Mouse (Mus musculus) hindbrain, postnatal 0 days (tissue): ENCODE data around the gene Atf1. TPM values are rescaled to one million over a fixed set of nuclear protein-coding genes. Genes with fewer than 3 reads are reported as not detected.

ENCODE experiments used
- ATAC-seq: fragments of 200-750 bp; cut with Nextera tagmentation; 2 replicates; pipeline ENCODE4 v1.8.0; 2017; ENCODE audit warnings: mild to moderate bottlenecking, moderate TSS enrichment, moderate library complexity
- DNase-seq: peaks from one replicate; pipeline ENCODE4 v3.0.0-alpha.2; 2015; ENCODE audit warnings: low spot score
- H3K27ac ChIP-seq: fragments of 300-500 bp; sonication (generic); 2 replicates; pipeline ENCODE4 v1.5.1; 2014; ENCODE audit warnings: mild to moderate bottlenecking
- H3K27me3 ChIP-seq: fragments of 300-500 bp; sonication (generic); 2 replicates; pipeline ENCODE4 v1.6.1; 2014; ENCODE audit warnings: low read length, mixed read lengths; ENCODE audit not compliant: insufficient read depth
- H3K36me3 ChIP-seq: fragments of 300-500 bp; sonication (generic); 2 replicates; pipeline ENCODE4 v1.6.1; 2014; ENCODE audit warnings: low read length, mixed read lengths; ENCODE audit not compliant: insufficient read depth
- H3K4me1 ChIP-seq: fragments of 300-500 bp; sonication (generic); 2 replicates; pipeline ENCODE4 v1.6.1; 2014; ENCODE audit warnings: antibody characterized with exemption, low read length, mixed read lengths; ENCODE audit not compliant: insufficient read depth
- H3K4me2 ChIP-seq: fragments of 300-500 bp; sonication (generic); 2 replicates; pipeline ENCODE4 v1.6.1; 2014; ENCODE audit warnings: low read depth, mild to moderate bottlenecking, low read length, moderate library complexity, mixed read lengths
- H3K4me3 ChIP-seq: fragments of 300-500 bp; sonication (generic); 2 replicates; pipeline ENCODE4 v1.5.1; 2014; ENCODE audit warnings: low read length
- H3K9ac ChIP-seq: fragments of 300-500 bp; sonication (generic); replicated peaks from 2 replicates; pipeline ENCODE4 v1.6.1; 2014; ENCODE audit warnings: mild to moderate bottlenecking, low read length, moderate library complexity, mixed read lengths
- H3K9me3 ChIP-seq: fragments of 300-500 bp; sonication (generic); 2 replicates; pipeline ENCODE4 v1.6.1; 2016; ENCODE audit warnings: low read length, mixed read lengths
- CTCF ChIP-seq: IDR thresholded peaks from 2 replicates; pipeline ENCODE4 v1.5.1; 2016; ENCODE audit warnings: antibody characterized with exemption, control low read depth, low read depth
- WGBS: fragments of 180-500 bp; shearing (Covaris S2); extraction: QIAGEN DNeasy Blood & Tissue Kit; methylation state at CpG from one replicate; pipeline ENCODE4 v1.1.7; 2014; 5-methylcytosine and 5-hydroxymethylcytosine counted together
- polyA plus RNA-seq: library from polyadenylated mRNA; unstranded; fragments of >200 nt; fragmentation: Nextera tagmentation; extraction: Ambion mirVana; gene quantifications from 2 replicates; pipeline ENCODE4 v1.2.1, GENCODE M21; 2015
- total RNA-seq: library from RNA; depleted of rRNA; stranded (reverse); fragments of >200 nt; gene quantifications from 2 replicates; pipeline ENCODE4 v1.2.3, GENCODE M21; 2014

The Atf1 gene
- total and polyA plus RNA-seq, 2 experiments from 2014 or later = 5.9 to 11.7 TPM

DNA sequence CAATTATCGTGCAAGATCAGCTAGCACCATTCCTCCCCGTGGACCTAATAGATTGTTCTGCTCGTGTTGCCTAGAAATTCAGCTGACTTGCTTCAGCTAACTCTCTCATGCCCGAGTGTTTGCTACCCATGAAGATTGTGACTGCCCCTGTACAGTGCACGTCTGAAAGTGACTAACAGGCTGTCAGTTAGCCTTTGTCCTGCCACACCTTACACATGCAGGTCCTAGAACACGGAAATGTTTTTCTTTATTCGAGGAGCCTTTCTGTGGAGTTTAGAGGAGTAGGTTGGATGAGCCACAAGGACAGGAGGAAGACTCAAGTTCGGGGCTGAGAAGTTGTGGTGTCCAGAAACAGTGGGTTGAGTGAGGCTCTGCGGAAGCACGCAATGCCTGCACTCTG lies 44.1 kb upstream of the Atf1 start:
- no peak for DNase-seq
- Histone ChIP-seq H3K4me2 (no peak overlapping the region), H3K27ac (no peak overlapping the region), H3K4me1 (no peaks in the 10 kb centered on the region; the same call in 1 of the 2 replicates), H3K4me3 (no peak overlapping the region), H3K9ac (no peak overlapping the region), H3K9me3 (no peaks in the 10 kb centered on the region), H3K27me3 (no peaks in the 10 kb centered on the region), H3K36me3 (peaks cover 56% of the 10 kb centered on the region)
- WGBS = 89% methylated on average over 10 of the region's 10 CpGs
- no peak for ATAC-seq
- TF ChIP-seq CTCF = no peak

GRCm38 (mm10) chr15:100184821-100185496 lies 42.7 kb upstream of the Atf1 start:
- peak; percentile 60 for TF ChIP-seq CTCF
- H3K27me3 ChIP-seq = no peaks in the 10 kb centered on the region
- WGBS = 84% methylated on average over 5 of the region's 5 CpGs
- DNase-seq = peak; percentile 39
- H3K4me3 ChIP-seq = no peak overlapping the region
- no peak for ATAC-seq
- no peak overlapping the region for H3K27ac ChIP-seq
- H3K9ac ChIP-seq = no peak overlapping the region
- H3K4me2 ChIP-seq = no peak overlapping the region
- peaks cover 60% of the 10 kb centered on the region for H3K36me3 ChIP-seq
- H3K4me1 ChIP-seq = no peaks in the 10 kb centered on the region
- no peaks in the 10 kb centered on the region for H3K9me3 ChIP-seq

DNA sequence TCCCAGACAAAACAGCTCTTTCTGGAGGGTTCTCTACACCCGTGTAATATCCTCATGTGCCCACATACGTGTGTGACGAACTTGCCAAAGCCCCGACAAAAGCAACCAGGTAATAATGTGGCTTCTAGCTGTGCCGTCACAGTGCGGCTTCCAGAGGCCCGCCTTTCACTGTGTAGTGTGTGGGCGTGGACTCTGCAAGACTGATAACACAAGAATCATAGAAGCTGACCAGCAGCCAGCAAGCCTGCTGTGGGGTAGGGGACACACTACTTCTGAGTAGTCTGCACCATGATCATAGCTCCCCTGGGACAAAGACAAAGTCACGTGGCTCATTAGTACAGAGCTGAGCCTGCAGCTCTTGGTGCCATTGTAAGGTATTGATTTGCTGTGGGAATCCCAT lies 41.4 kb upstream of the Atf1 start:
- WGBS = 88% methylated on average over 9 of the region's 9 CpGs
- Histone ChIP-seq H3K4me1 (no peaks in the 10 kb centered on the region), H3K4me3 (no peak overlapping the region), H3K4me2 (no peak overlapping the region), H3K27ac (no peak overlapping the region), H3K27me3 (no peaks in the 10 kb centered on the region), H3K9ac (no peak overlapping the region), H3K36me3 (peaks cover 66% of the 10 kb centered on the region), H3K9me3 (no peaks in the 10 kb centered on the region)
- no peak for DNase-seq
- no peak for ATAC-seq
- no peak for TF ChIP-seq CTCF

DNA sequence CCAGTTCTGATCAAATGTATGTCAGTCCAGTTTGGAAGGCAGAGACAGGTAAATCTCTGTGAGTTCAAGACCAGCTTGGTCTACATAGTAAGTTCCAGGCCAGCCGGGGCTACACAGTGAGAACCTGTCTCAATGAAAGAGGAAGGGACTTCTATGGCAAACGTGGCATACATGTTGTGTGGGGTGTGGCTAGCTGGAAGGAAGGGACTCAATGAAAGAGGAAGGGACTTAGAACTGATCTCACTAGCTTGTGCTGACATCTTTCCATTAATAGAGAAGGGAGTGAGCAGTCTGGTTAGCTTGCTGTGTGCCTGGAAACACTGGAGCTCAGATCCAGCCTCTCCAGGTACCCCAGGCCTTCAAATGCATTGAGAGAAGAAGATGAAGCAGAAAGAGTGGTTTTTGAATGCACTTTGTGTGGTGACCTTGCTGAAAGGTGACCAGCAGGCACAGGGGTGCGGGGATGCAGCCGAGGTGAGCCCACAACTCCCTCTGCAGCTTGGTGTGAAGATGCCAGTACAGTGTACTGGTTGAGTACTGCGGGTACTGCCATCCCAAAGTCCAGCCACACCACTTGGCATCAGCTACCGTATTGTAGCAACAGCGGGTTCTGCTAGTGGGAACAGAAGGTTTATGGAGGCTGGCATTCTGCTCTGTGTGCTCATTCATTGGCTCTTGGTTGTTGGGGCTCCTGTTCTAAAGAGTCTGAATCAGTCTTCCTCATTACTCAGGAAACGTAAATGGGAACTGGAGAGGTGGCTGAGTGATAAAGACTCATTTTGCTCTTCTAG lies 40.5 kb upstream of the Atf1 start:
- DNase-seq (no peak), ATAC-seq (no peak)
- H3K27ac ChIP-seq = no peak overlapping the region
- no peak overlapping the region for H3K9ac ChIP-seq
- no peak overlapping the region for H3K4me3 ChIP-seq
- peaks cover 68% of the 10 kb centered on the region for H3K36me3 ChIP-seq
- no peaks in the 10 kb centered on the region for H3K9me3 ChIP-seq
- H3K27me3 ChIP-seq = no peaks in the 10 kb centered on the region
- no peak overlapping the region for H3K4me2 ChIP-seq
- WGBS = 86% methylated on average over 8 of the region's 8 CpGs
- no peak for TF ChIP-seq CTCF
- no peaks in the 10 kb centered on the region for H3K4me1 ChIP-seq

- Histone ChIP-seq H3K36me3 (peaks cover 76% of the 10 kb centered on the region), H3K9ac (no peak overlapping the region), H3K4me3 (no peak overlapping the region), H3K4me2 (no peak overlapping the region), H3K9me3 (no peaks in the 10 kb centered on the region), H3K27me3 (no peaks in the 10 kb centered on the region), H3K4me1 (no peaks in the 10 kb centered on the region), H3K27ac (no peak overlapping the region)
- 91% methylated on average over 5 of the region's 5 CpGs for WGBS
- ATAC-seq (no peak), DNase-seq (no peak)
- TF ChIP-seq CTCF = peak; percentile 48
These were observed 39.1 kb upstream of the Atf1 start for GRCm38 (mm10) chr15:100188542-100188941.

- 64% methylated on average over 14 of the region's 14 CpGs for WGBS
- Histone ChIP-seq H3K9me3 (no peaks in the 10 kb centered on the region), H3K4me3 (no peak overlapping the region), H3K27ac (no peak overlapping the region), H3K27me3 (no peaks in the 10 kb centered on the region), H3K36me3 (peaks cover 76% of the 10 kb centered on the region), H3K4me2 (no peak overlapping the region), H3K9ac (no peak overlapping the region), H3K4me1 (no peaks in the 10 kb centered on the region)
- DNase-seq (no peak), ATAC-seq (no peak)
- no peak for TF ChIP-seq CTCF
These were observed 38.6 kb upstream of the Atf1 start for GRCm38 (mm10) chr15:100188962-100189404.

DNA sequence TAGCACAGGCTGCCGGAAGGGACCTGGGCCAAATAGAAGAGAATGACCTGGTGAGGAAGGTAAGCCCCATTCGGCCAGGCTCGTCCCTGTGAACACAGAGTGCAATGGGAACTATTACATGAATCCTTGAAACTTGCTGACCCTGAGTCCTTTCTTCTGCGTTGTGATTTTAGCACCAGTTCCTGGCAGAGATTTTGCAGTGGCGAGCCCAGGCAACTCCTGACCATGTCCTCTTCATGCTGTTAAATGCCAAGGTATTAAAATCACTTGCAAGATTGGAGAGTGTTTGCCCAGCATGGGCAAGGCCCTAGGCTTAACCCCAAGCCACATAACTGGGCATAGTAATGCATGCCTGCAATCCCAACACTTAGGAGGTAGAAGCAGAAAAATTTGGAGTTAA lies 37.5 kb upstream of the Atf1 start:
- Histone ChIP-seq H3K4me3 (no peak overlapping the region), H3K9me3 (no peaks in the 10 kb centered on the region), H3K4me2 (no peak overlapping the region), H3K9ac (no peak overlapping the region), H3K27ac (no peak overlapping the region), H3K27me3 (no peaks in the 10 kb centered on the region), H3K4me1 (no peaks in the 10 kb centered on the region), H3K36me3 (peaks cover 76% of the 10 kb centered on the region)
- no peak for DNase-seq
- WGBS = 91% methylated on average over 5 of the region's 5 CpGs
- ATAC-seq = no peak
- no peak for TF ChIP-seq CTCF
